In the genomic region with DNA sequence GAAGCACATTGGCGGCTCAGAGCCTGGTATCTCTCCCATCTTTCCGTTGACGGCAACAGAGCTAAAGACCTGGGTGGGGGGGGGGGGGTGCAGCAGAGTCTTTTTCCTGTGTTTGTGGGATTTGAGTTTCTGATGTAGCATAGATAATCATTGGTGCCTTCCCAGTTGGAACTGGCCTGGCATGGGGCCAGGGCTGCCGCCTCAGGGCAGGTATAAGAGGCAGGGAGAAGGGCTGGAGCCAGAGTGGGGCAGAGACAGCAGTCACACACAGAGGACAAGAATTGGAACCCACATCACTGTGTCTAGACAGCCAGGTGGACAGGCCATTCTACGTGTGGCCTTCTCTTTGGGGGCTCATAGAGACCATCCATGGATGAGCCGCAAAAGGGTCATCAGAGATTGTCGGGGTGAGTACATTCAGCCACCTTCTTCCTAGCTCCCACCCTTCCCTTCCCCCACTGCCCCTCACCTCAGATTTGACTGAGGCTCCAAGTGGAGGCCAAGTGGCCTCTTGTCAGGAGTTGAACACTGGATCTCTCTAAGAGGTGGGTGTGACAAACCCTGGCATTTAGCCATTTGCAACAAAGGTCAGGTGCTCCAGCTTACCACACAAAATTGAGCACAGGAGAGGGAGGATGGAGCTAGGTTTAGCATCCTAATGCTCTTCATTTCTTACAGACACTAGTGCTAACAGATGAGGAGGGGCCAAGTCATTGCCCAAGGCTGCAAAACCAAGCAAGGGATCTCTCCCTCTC, we compare ENCODE assay signal across 19 mouse cellular contexts. TPM values are rescaled to one million over a fixed set of nuclear protein-coding genes. Genes with fewer than 3 reads are reported as not detected.
A peak's percentile ranks its signal among the peaks of the same experiment; 100 is the strongest.
DNase-seq lines count a peak whose midpoint lies in the region.
"Had no signal": no experiment of that assay in that cellular context is flagged by ENCODE, and none has a peak within 500 bp of the region (broad histone marks: within the 10 kb centered on the region; RNA-seq: fewer than 3 reads in every experiment).

No protein-coding gene starts in this region.

- DNase-seq in cerebellum, adult 9-11 months, result peak; percentile 41
- no peak for DNase-seq in cerebellum, adult 11-12 months
- peak; percentile 51 for DNase-seq in kidney, postnatal 10 days
- DNase-seq in kidney, adult 8-10 months, result no peak
- DNase-seq in cerebellum, postnatal 14 days, result peak; percentile 41 to 64
- peak; percentile 44 for DNase-seq in lung, postnatal 14 days
- DNase-seq in adrenal gland, postnatal 14 days, result no peak
- DNase-seq: adrenal gland, postnatal 36 days; embryo, embryonic 11 days; gastrocnemius, postnatal 25 days; heart, adult 2 months; heart, postnatal 4 days; kidney, adult 9 months; layer of hippocampus, adult 9-11 months; liver, postnatal 0 days had no signal

RNA-seq across cellular contexts. Expression of a gene that starts 1.8 kb away (rescaled TPM):
- not detected in 2 replicates for total RNA-seq in adrenal gland, postnatal 14 days (2021)
- total RNA-seq: adrenal gland, postnatal 36 days; ES-E14; gastrocnemius, postnatal 25 days; heart, adult 2 months; heart, postnatal 4 days; left cerebral cortex, adult 8-10 months; megakaryocyte progenitor cell, adult 5-6 weeks; neutrophil, adult 5-6 weeks had no signal

RNA-seq across cellular contexts. Expression of a gene that starts 6.0 kb away (rescaled TPM):
- total RNA-seq in adrenal gland, postnatal 14 days (2021), result 31.9 and 33.5 TPM in 2 replicates

RNA-seq across cellular contexts. Expression of a gene that starts 50.1 kb away (rescaled TPM):
- 26.4 and 49.8 TPM in 2 replicates for total RNA-seq in adrenal gland, postnatal 14 days (2021)

Comparison
In these comparisons a context has a peak if more than half of its experiments do, and no peak if none do; other contexts are left out.
1. DNase-seq: peak in cerebellum, adult 9-11 months (single experiment), kidney, postnatal 10 days (single experiment), cerebellum, postnatal 14 days (2 of 2) and lung, postnatal 14 days (single experiment); none in cerebellum, adult 11-12 months (single experiment), kidney, adult 8-10 months (0 of 2) and adrenal gland, postnatal 14 days (single experiment).